Mouse (Mus musculus): ENCODE results near the gene Esrp2.

DNA sequence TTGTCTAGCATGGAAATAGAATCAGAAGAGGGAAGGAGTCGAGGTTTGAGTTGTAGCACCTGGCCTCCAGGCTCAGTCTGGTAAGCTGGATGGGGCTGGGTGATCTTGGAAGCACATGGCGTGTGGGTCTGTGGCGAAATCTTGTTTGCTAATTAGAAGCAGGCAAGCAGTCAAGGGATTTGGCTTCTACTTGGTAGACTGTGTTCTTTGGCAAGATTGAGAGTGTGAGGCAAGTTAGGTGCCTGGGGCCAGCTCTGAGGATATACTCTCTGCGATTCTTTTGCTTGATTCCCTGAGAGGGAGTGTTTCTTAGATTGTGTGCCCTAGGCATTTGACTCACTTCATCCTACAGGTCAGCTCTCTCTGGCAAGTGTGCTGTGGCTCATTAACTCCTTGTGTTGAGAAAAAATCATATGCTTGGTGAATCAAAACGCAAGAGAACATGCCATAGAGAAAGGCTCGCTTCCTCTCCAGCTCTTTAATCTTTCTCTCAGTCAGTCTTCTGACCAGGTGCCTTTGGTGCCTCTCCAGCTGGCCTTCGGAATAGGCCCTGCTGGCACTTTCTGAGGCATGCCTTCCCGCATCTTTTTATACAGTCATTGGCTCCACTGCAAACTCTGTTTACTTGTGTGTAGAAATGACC, 49.0 kb upstream of the Esrp2 start:
- TF ChIP-seq TCF12 (IDR thresholded peaks at IDR 0.05; ENCODE audit: low read depth, low read length) (peak; percentile 82), POLR2A (IDR thresholded peaks at IDR 0.05; ENCODE audit: low read depth, low read length) (no peak), RCOR1 (conservative IDR thresholded peaks at IDR 0.05; ENCODE audit: low read depth, low read length) (peak; percentile 91), CHD2 (IDR thresholded peaks at IDR 0.05; ENCODE audit: low read length) (peak; percentile 64; the same call in 1 of the 2 replicates), ZKSCAN1 (IDR thresholded peaks at IDR 0.05; ENCODE audit: borderline replicate concordance, low read depth, low read length) (no peak), CTCF (conservative IDR thresholded peaks at IDR 0.05 in 1 of 2, IDR thresholded peaks at IDR 0.05 in 1 of 2; ENCODE audit: low read depth in 2 of 2, low read length in 2 of 2) (no peak), MAFK (IDR thresholded peaks at IDR 0.05; ENCODE audit: insufficient replicate concordance, low read length) (0 out of 2 replicates have a peak, but pooled peaks have one; percentile 26), NRF1 (IDR thresholded peaks at IDR 0.05; ENCODE audit: low read depth, low read length) (no peak), EP300 (IDR thresholded peaks at IDR 0.05; ENCODE audit: low read length) (peak; percentile 96)

Measured in CH12.LX (cell line).